Mouse (Mus musculus): Measurements from ENCODE around the gene Zfp277.

GRCm38 (mm10) chr12:40456517-40456916, 10.8 kb upstream of the Zfp277 start:
- TF ChIP-seq FLI1 (IDR thresholded peaks at IDR 0.05; ENCODE audit: low read length) (no peak), GATA1 (IDR thresholded peaks at IDR 0.05; ENCODE audit: borderline replicate concordance, low read length) (no peak)
